Mouse (Mus musculus) embryonic facial prominence, embryonic 10.5 days (tissue): ENCODE results near the gene Zfp212. TPM values are rescaled to one million over a fixed set of nuclear protein-coding genes. Genes with fewer than 3 reads are reported as not detected.

Experiments
- DNase-seq: peaks from one replicate; pipeline ENCODE4 v3.0.0-alpha.2; 2017; ENCODE audit warnings: low spot score
- H3K27ac ChIP-seq: fragments of 300-500 bp; sonication (generic); replicated peaks from 2 replicates; pipeline ENCODE4 v1.5.1; 2016; ENCODE audit warnings: mild to moderate bottlenecking
- H3K27me3 ChIP-seq: fragments of 300-500 bp; sonication (generic); replicated peaks from 2 replicates; pipeline ENCODE4 v1.6.1; 2016; ENCODE audit warnings: low read depth, mild to moderate bottlenecking; ENCODE audit not compliant: poor library complexity, severe bottlenecking
- H3K36me3 ChIP-seq: fragments of 300-500 bp; sonication (generic); replicated peaks from 2 replicates; pipeline ENCODE4 v1.6.1; 2016; ENCODE audit warnings: mild to moderate bottlenecking, moderate library complexity
- H3K4me1 ChIP-seq: fragments of 300-500 bp; sonication (generic); 2 replicates; pipeline ENCODE4 v1.6.1; 2016
- H3K4me3 ChIP-seq: fragments of 300-500 bp; sonication (generic); 2 replicates; pipeline ENCODE4 v1.5.1; 2016; ENCODE audit warnings: mild to moderate bottlenecking, moderate library complexity
- H3K9me3 ChIP-seq: fragments of 300-500 bp; sonication (generic); 2 replicates; pipeline ENCODE4 v1.6.1; 2016; ENCODE audit warnings: mild to moderate bottlenecking
- WGBS: fragments of 180-500 bp; shearing (Covaris S2); methylation state at CpG from one replicate; pipeline ENCODE4 v1.1.7; 2016; 5-methylcytosine and 5-hydroxymethylcytosine counted together
- polyA plus RNA-seq: library from polyadenylated mRNA; unstranded; fragments of >200 nt; fragmentation: Nextera tagmentation; extraction: Ambion mirVana; gene quantifications from 2 replicates; pipeline ENCODE4 v1.2.1, GENCODE M21; 2016

Zfp212 gene
- polyA plus RNA-seq, 1 experiment from 2014 or later: 21.6 TPM

DNA sequence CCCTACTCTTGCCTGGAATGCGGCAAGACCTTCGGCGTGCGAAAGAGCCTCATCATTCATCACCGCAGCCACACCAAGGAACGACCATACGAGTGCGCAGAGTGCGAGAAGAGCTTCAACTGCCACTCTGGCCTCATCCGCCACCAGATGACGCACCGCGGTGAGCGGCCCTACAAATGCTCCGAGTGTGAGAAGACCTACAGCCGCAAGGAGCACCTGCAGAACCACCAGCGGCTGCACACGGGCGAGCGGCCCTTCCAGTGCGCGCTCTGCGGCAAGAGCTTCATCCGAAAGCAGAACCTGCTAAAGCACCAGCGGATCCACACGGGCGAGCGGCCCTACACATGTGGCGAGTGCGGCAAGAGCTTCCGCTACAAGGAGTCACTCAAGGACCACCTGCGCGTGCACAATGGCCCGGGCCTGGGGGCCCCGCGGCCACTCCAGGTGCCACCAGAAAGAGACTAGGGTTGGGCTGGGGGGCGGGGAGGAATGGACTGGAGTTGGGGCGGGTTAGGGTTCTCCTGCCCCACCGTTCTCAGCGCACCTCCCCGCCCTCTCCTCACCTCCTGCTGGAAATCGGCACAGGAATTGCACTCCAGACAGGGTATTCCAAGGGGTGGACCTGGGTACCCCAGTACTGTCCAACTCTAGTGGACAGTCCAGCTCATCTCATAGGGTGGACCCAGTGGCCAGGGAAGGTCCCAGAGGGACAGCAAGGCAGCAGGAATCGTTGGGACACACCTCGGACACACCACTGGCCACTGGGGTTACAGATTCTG lies 15.2 kb upstream of the Zfp212 start:
- Histone ChIP-seq H3K36me3 (peaks cover 80% of the 10 kb centered on the region), H3K27me3 (peaks cover 36% of the 10 kb centered on the region), H3K9me3 (peaks cover 7% of the 10 kb centered on the region; the same call in 1 of the 2 replicates), H3K4me3 (peak overlapping the region; percentile 31; the same call in 1 of the 2 replicates), H3K27ac (no peak overlapping the region), H3K4me1 (peaks cover 8% of the 10 kb centered on the region; the same call in 1 of the 2 replicates)
- DNase-seq: peak; percentile 35
- 50% methylated on average over 44 of the region's 44 CpGs for WGBS

DNA sequence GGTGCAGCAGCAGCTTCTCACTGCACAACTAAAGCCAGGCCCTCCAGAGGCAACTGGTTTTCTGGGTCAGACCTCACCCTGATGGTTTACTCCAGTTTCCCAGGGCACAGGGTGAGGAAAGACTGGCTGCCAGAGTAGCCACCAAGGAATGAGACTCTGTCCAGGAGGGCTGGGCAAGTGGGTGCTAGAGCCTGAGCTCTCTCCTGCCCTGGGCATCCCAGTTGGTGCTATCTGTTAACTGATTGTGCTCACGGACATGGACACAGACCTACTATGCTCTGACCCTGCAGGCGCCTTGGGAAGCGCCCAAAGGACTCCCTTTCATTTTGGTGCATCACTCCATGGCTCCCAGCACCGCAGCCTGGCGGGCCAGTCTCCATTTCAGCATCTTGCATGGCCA lies 13.9 kb upstream of the Zfp212 start:
- peaks cover 7% of the 10 kb centered on the region; the same call in 1 of the 2 replicates for H3K9me3 ChIP-seq
- no peak for DNase-seq
- H3K36me3 ChIP-seq: peaks cover 68% of the 10 kb centered on the region
- H3K27me3 ChIP-seq: peaks cover 36% of the 10 kb centered on the region
- WGBS: 93% methylated on average over 5 of the region's 5 CpGs
- H3K27ac ChIP-seq: no peak overlapping the region
- H3K4me3 ChIP-seq: no peak overlapping the region
- peaks cover 8% of the 10 kb centered on the region; the same call in 1 of the 2 replicates for H3K4me1 ChIP-seq

DNA sequence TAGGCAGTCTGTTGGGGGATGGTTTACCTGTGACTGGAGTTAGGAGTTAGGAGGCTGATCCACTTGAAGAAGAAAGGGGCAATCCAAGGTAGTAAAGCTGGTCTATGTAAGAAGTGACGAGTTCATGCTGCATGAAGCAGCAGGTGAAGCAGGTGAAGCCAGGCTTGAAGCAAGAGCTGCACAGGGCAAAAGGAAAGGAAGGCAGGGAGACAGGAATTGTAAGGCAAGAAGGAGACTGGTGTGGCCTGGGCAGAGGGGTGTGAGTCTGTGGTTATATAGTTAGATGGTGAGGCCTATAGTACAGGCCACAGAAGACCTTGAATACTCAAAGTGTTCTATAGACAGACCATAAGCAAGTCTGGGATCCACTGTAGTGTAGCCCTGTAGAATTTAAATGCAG lies 11.3 kb upstream of the Zfp212 start:
- DNase-seq: no peak
- peaks cover 41% of the 10 kb centered on the region for H3K36me3 ChIP-seq
- H3K27ac ChIP-seq: no peak overlapping the region
- H3K4me3 ChIP-seq: no peak overlapping the region
- peaks cover 8% of the 10 kb centered on the region; the same call in 1 of the 2 replicates for H3K4me1 ChIP-seq
- peaks cover 7% of the 10 kb centered on the region; the same call in 1 of the 2 replicates for H3K9me3 ChIP-seq
- peaks cover 16% of the 10 kb centered on the region for H3K27me3 ChIP-seq
- WGBS: 83% methylated on average over 1 of the region's 1 CpGs

DNA sequence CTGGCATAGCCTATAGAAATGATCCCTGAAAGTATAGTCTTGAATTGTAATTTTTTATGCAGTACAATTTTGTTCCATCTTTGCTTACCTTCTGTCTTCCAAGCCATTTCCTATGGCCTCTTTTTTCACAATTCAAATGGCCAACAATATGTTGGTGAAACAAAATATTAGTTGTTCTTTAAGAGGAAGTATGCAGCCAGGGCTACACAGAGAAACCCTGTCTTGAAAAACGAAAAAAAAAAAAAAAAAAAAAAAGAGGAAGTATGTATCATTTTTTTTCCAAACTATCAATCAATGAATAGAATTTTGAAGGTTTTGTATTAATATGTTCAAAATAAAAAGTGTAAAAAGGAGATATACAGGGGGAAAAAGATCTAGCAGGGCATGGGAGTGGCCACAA lies 8.6 kb upstream of the Zfp212 start:
- Histone ChIP-seq H3K4me1 (no peaks in the 10 kb centered on the region), H3K9me3 (no peaks in the 10 kb centered on the region), H3K4me3 (no peak overlapping the region), H3K27ac (no peak overlapping the region), H3K36me3 (peaks cover 14% of the 10 kb centered on the region), H3K27me3 (no peaks in the 10 kb centered on the region)
- no peak for DNase-seq
- WGBS: 56% methylated on average over 1 of the region's 1 CpGs

DNA sequence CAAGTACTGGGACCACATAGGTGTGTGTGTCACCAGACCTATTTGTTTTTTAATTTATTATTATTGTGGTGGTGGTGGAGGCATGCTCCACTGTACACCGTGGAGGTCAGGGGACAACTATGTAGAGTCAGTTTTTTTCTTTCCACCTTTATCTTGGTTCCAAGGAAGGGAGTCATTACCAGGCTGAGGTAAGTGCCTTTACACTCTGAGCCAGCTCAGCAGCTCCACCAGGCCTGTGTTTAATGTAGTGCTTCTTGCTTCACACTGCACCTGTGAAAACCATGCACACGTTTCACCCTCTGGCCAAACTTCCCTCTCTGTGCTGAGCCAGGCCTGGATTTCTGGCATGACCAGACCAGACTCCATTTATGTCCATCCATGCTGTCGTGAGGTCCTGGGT lies 7.3 kb upstream of the Zfp212 start:
- no peaks in the 10 kb centered on the region for H3K27me3 ChIP-seq
- H3K4me1 ChIP-seq: no peaks in the 10 kb centered on the region
- WGBS: 62% methylated on average over 3 of the region's 3 CpGs
- H3K9me3 ChIP-seq: no peaks in the 10 kb centered on the region
- no peak for DNase-seq
- peaks cover 3% of the 10 kb centered on the region for H3K36me3 ChIP-seq
- no peak overlapping the region for H3K27ac ChIP-seq
- H3K4me3 ChIP-seq: no peak overlapping the region

DNA sequence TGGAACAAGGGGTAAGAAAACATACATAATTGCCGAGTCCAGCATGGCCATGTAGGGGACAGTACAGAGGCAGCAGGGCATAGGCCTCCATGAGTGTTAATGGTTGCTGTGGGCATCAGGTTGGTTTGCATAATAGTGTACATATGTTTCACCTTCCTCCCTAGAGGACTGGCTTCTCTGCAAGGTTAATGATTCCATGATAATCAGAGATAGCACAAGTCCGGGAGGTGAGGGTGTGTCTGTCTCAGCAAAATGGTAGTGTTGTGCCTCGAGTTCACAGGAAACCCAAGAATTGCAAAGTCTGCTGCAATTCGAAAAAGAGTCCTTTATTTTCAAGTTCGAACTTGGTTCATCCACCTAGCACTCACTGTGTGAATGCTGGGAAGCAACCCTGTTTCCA lies 3.2 kb upstream of the Zfp212 start:
- WGBS: 77% methylated on average over 5 of the region's 5 CpGs
- Histone ChIP-seq H3K4me3 (no peak overlapping the region), H3K27ac (no peak overlapping the region), H3K9me3 (no peaks in the 10 kb centered on the region), H3K4me1 (peaks cover 8% of the 10 kb centered on the region), H3K36me3 (no peaks in the 10 kb centered on the region), H3K27me3 (no peaks in the 10 kb centered on the region)
- DNase-seq: no peak

DNA sequence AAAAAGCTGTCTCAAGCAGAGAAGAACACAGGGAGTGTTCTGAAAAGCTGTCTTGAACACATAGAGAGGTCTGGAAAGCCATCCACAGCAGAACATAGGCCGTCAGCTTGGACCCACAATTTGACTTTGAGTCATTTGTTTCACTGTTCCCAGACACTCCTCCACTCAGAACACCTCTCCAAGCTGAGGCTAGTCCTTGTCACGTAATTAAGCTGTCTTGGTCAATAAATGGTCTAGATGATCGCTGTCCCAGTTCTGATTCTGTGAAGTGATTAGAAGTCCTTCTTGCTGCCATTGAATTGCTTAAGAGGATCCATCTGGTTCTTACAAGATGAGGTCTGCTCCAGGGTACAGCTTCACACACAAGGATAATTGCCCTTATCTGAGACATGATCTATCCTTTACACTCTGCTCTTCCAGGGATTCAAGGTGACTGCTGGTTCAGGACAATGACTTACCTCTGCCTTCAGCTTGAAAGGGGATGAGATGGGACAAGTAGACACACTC lies 1.5 kb upstream of the Zfp212 start:
- Histone ChIP-seq H3K9me3 (no peaks in the 10 kb centered on the region), H3K4me3 (no peak overlapping the region), H3K4me1 (peaks cover 9% of the 10 kb centered on the region), H3K36me3 (no peaks in the 10 kb centered on the region; the same call in 1 of the 2 replicates), H3K27ac (no peak overlapping the region), H3K27me3 (no peaks in the 10 kb centered on the region)
- 79% methylated on average over 3 of the region's 3 CpGs for WGBS
- no peak for DNase-seq

DNA sequence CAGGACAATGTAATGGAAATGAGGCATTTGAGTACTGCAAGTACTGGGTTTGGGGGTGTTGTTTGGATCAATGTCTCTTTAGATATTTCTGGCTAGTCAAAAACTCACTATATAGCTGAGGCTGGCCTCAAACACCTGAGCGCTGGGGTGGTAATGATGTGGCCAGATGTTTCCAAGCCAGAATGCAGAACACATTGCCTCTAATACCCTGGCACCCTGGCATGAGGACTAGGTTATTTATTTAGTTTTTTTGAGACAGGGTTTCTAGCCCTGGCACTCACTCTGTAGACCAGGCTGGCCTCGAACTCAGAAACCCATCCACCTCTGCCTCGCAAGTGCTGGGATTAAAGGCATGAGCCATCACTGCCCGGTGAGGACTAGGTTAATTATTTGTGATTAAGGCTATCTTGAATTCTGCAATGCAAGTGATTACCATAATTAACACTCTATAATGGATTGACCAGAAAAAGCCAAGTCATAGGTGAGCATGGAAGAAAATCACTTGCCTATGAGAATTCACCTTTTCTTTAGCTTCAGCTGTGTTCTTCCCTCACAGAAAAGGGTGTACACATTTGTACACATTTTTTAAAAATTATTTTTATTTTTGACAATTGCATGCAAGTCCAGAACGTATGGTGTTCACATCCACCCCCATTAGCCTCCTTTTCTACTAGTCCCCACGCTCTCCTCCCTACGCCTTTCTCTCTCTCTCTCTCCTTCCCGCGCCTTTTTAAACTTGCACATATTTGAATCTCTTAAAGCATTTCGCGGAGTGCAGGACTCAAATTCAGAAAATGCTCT lies 430 bp upstream of the Zfp212 start:
- Histone ChIP-seq H3K27ac (peak overlapping the region; percentile 97), H3K27me3 (no peaks in the 10 kb centered on the region), H3K36me3 (no peaks in the 10 kb centered on the region; the same call in 1 of the 2 replicates), H3K4me1 (peaks cover 9% of the 10 kb centered on the region), H3K4me3 (peak overlapping the region; percentile 88), H3K9me3 (no peaks in the 10 kb centered on the region)
- WGBS: 29% methylated on average over 11 of the region's 11 CpGs
- DNase-seq: no peak

DNA sequence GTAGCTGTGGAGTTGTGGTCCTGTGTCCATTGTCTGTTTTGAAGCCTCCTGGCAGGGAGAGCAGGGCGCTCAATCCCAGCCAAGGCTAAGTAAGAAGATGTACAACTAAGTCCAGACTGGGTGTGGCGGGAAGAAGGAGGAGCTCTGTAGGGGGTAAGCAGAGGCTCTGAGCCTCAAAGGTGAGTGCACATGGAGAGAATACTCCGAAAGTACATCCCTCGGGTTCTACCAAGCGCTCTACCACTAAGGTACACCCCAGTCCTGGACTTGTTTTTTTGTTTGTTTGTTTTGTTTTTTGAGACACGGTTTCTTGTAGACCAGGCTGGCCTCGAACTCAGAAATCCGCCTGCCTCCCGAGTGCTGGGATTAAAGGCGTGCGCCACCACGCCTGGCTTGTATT lies 22.2 kb downstream of the Zfp212 start:
- Histone ChIP-seq H3K9me3 (0 out of 2 replicates have a peak, but pooled peaks cover 3% of the 10 kb centered on the region), H3K27me3 (no peaks in the 10 kb centered on the region), H3K27ac (peak overlapping the region; percentile 90; the same call in 1 of the 2 replicates), H3K4me1 (peaks cover 14% of the 10 kb centered on the region), H3K36me3 (peaks cover 20% of the 10 kb centered on the region), H3K4me3 (peak overlapping the region; percentile 62)
- no peak for DNase-seq
- 49% methylated on average over 12 of the region's 12 CpGs for WGBS

DNA sequence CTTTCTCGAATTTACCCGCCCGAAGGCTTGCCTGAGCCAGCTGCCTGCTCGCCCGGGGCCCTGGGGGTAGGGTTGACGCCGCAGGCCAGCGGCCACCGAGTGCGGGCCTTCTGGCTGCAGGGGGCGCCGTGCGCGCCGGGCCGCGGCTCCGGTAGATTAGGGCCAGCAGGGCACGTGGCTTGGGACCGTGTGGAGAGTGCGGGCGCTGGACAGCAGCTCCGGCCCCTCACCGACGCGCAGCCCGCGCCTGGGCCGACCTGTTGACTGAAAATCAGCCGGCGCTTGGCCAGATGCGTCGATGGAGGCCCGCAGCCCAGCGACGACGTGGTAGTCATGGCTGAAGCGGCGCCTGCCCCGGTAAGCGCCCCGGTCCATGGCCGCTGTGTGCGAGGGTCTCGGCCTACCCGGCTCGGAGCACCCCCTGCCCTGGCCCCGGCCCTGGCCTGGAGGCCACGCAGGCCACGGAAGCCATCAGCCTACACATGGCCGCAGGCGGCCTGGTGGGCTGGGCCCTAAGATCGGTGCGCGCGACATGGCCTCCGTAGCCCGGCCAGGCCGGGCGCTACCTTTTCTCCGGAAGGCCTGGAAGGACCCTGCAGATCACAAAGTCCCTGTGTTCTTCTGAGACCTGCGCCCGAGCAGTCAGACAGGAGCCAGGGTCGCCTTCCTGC lies 22.9 kb downstream of the Zfp212 start:
- Histone ChIP-seq H3K9me3 (0 out of 2 replicates have a peak, but pooled peaks cover 3% of the 10 kb centered on the region), H3K27me3 (no peaks in the 10 kb centered on the region), H3K4me1 (peaks cover 14% of the 10 kb centered on the region), H3K36me3 (peaks cover 20% of the 10 kb centered on the region), H3K4me3 (peak overlapping the region; percentile 62), H3K27ac (peak overlapping the region; percentile 90)
- DNase-seq: peak; percentile 87
- 8% methylated on average over 64 of the region's 64 CpGs for WGBS

DNA sequence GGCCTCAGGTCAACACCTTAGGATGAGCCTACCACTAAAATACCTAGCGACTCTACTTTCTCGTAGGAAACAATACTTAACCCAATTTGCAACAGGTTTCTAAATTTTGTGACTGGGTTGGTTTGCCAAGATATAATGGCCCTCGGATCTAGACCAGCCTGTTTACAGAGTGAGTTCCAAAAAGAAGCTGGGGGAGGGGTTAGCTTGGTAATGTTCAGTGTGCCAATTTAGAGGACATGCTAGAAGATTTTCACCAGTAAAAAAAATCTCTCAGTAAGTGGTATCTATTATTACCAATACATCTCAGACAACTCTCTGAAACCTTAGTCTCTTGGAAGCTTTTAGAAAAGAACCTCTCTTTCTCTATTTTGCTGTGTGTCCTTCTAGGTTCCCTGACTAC lies 23.4 kb downstream of the Zfp212 start:
- 80% methylated on average over 3 of the region's 3 CpGs for WGBS
- H3K36me3 ChIP-seq: peaks cover 20% of the 10 kb centered on the region
- peak overlapping the region; percentile 62 for H3K4me3 ChIP-seq
- H3K27me3 ChIP-seq: no peaks in the 10 kb centered on the region
- peaks cover 14% of the 10 kb centered on the region for H3K4me1 ChIP-seq
- DNase-seq: no peak
- 0 out of 2 replicates have a peak, but pooled peaks cover 3% of the 10 kb centered on the region for H3K9me3 ChIP-seq
- H3K27ac ChIP-seq: peak overlapping the region; percentile 90

DNA sequence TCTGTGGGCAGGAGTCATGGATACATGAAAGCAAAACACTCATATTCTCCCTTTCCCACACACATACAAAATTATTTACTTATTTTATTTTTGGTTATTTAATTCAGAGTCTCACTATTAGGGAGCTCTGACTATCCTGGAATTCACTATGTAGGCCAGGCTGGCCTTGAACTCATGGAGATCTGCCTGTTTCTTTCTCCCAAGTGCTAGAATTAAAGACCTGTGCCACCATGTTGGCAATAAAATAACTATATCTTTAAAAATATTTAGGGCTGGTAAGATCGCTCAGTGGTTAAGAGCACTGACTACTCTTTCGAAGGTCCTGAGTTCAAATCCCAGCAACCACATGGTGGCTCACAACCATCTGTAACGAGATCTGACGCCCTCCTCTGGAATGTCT lies 27.1 kb downstream of the Zfp212 start:
- Histone ChIP-seq H3K4me1 (peaks cover 13% of the 10 kb centered on the region), H3K27ac (no peak overlapping the region), H3K27me3 (0 out of 2 replicates have a peak, but pooled peaks cover 8% of the 10 kb centered on the region), H3K4me3 (no peak overlapping the region), H3K9me3 (0 out of 2 replicates have a peak, but pooled peaks cover 3% of the 10 kb centered on the region), H3K36me3 (peaks cover 26% of the 10 kb centered on the region)
- no peak for DNase-seq
- WGBS: 91% methylated on average over 4 of the region's 4 CpGs
